Mouse (Mus musculus) c-Kit-negative CD71-positive TER-119-positive erythroid progenitor cells, embryonic 14.5 days (primary cell): Measurements from ENCODE around the gene Tenm4.
A peak's percentile ranks its signal among the peaks of the same experiment; 100 is the strongest.

ENCODE experiments used
- DNase-seq: peaks from one replicate; pipeline ENCODE4 v3.0.0-alpha.2; 2013; ENCODE audit warnings: low read depth, low spot score

Gene Tenm4

GRCm38 (mm10) chr7:96769784-96770183 is 598.7 kb downstream of the Tenm4 start:
- DNase-seq = peak; percentile 43

DNA sequence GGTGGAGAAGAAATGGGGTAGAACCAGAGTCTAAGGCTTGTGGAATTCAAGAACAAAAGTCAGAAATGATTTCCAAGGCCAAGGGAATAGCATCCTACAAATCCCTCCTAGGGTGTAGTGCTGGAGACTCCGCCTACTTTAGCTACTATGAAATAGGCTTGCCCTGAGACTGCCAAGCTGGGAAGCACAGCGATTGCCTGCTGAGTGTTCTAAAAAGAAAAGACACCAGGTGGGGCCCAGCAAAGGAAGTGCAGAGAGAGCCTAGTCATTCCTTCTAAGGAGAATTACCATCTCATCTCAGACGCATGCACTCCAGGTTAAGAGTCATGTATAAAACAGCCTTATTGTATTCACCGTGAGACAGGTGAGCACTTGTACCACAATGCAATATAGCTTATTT is 601.9 kb downstream of the Tenm4 start:
- no peak for DNase-seq

DNA sequence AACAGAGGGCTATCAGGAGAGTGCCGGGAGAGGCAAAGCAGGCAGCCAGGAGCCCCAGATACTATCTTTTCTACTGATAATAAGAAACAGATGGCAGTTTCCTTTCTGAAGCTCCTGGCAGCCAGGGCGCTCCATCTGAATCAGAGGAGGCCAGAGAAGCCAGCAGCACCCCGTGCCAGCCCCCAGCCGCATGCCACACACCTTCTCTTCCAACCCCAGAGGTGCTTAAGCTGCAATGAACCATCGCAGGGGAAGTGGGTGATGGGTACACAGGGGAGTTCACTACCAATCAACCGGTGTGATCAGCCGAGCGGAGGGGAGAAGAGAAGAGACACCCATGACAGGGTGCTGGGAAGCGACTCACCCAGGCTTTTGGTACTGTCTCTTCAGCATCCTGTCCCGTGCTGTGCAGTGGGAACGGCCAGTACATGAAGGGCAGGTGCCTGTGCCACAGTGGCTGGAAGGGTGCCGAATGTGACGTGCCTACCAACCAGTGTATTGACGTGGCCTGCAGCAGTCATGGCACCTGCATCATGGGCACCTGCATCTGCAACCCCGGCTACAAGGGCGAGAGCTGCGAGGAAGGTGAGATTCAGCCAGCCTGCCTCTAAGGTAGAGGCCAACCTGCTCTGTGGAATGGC is 602.7 kb downstream of the Tenm4 start:
- no peak for DNase-seq

DNA sequence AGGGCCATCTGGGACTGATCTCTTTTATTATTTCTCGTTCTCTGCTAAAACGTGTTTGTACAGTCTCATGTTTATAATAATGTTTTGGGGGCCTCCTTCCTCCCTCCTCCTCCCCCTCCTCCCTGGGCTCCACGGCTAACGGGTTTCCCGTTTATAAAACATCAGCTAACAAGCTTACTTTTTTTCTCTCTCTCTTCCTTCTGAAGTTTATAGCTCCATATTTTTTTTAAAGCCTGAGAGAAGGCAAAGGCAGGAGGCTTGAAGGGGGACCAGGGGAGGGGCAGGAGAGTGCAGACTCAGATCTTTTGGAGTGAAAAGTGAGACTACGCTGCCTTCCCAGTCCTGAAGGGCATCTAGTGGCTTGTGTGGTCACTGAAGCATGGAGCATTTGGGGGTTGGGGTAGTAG is 604.0 kb downstream of the Tenm4 start:
- DNase-seq = no peak

GRCm38 (mm10) chr7:96777938-96778600 is 607.0 kb downstream of the Tenm4 start:
- DNase-seq = peak; percentile 65

GRCm38 (mm10) chr7:96778601-96778969 is 607.5 kb downstream of the Tenm4 start:
- DNase-seq = peak; percentile 71

GRCm38 (mm10) chr7:96780556-96780955 is 609.5 kb downstream of the Tenm4 start:
- DNase-seq = peak; percentile 34

- DNase-seq = peak; percentile 78
Observed at GRCm38 (mm10) chr7:96781068-96781467, 610.0 kb downstream of the Tenm4 start.

DNA sequence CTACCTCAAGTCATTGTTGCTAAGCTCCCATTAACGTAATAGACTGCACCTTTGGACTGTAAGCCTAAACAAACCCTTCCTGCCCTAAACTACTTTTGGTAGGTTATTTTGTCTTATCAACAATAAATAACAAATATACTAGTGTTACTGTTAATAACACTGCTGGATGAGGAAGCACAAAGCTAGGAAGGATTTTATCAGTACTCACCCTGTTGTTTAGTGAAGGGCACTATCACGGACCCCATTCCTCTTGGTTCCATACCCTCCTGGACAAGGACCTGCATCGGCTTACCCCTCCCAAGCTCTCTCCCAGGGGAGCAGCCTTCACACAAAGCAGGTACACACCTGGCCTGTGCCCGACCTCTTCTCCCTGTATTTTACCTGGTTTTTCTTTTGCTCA is 611.6 kb downstream of the Tenm4 start:
- DNase-seq = no peak

GRCm38 (mm10) chr7:96785808-96786207 is 614.8 kb downstream of the Tenm4 start:
- DNase-seq = no peak

DNA sequence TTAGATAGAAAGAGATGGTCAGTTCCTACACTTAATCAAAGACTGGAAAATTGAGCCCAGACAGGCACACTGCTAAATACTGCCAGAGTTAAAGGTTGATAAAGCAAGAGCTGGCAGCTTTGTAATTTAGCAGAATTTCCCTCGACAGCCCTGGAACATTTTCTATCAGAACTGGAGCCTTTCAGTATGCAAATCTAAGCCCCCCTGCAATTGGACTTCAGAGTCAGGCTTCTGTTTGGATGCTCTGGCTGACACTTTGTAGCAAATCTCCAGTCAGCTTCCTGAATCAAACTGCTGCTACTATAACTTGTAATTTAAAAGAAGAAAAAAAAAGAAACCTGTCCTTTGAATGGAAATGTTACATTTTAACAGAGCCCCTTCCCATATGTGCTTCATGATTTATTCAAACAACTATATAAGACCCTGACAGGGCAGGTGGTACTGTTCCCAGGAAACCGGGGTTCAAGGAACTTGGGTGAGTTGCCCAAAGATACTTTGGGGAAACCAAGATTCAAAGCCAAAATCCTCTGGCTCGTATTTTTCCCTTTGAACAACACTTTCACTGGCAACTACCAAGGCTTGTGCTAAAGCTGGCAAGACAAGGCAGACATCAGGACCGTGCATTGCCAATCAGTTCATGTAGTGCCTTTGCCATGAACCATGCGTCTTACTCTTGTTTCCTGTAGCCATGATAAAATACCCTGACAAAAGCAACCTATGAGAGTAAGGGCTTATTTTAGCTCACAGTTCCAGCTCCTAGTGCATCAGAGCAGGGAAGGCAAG is 615.4 kb downstream of the Tenm4 start:
- no peak for DNase-seq

DNA sequence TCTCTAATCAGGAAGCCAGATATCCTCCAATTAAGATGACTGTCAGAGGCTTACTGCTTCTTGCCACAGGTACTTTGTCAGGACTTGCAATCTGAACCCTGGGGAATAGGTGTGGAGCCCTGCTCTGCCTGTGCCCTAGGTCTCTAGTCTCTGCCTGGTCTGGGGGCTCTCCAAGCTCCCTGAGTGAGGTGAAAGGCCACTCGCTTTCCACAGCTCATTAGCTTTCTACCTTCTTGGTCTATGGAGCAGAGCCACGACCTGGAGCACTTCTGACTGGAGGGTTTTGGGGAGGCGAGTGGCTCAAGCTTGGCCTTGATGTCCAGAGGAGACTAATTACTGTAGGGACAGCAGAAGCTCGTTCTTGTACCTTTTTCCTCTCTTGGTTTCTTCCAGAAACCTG is 617.1 kb downstream of the Tenm4 start:
- DNase-seq = no peak

DNA sequence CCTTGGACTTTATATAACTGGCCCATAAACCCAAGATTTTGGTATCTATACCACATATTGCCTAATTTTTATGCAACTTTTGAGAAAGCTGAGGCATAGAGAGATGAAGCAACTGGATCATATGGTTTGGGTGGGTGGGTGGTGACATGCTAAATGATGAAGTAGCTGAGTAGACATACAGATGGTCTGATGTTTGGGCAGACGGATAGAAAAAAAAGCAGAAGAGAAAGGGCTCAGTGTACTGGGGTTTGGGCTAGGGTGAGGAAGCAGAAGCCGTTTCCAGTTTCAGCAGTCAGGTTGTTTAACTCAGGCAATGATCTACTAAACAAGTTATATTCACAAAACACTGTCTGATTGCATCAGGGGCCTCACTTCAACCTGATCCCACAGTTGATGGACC is 619.3 kb downstream of the Tenm4 start:
- no peak for DNase-seq

- no peak for DNase-seq
Observed at GRCm38 (mm10) chr7:96792456-96793229, 621.6 kb downstream of the Tenm4 start.

DNA sequence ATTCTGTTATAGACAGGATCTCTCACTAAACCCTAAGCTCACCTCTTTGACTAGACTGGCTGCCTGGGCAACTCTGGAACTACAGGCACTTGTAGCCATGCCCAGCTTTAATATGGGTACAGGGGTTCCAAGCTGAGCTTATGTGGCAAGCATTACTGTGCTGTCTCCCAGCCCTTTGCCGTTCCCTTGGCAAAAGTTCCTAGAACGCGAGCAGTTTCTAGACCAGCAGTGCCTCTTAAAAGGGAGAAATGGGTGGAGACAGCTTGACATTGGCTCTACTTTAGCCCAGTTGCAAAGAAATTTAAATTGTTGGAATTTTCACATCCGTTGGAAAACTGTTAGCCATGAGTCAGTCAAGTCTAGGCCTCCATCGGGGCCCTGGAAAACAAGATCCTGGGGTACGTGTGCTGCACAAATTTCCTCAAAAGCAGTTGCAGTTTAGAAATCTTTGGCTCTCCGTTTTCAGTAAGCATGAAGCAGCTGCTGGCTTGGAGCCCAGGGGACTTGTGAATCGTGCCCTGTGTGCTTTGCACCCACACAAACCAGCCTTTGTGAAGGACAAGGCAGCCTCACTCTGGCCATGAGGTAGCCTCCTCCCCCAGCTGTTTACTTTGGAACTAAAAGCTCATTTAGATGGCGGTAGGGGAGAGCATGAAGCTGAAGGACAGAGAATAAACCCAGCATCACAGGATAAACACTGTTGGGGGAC is 625.1 kb downstream of the Tenm4 start:
- no peak for DNase-seq

DNA sequence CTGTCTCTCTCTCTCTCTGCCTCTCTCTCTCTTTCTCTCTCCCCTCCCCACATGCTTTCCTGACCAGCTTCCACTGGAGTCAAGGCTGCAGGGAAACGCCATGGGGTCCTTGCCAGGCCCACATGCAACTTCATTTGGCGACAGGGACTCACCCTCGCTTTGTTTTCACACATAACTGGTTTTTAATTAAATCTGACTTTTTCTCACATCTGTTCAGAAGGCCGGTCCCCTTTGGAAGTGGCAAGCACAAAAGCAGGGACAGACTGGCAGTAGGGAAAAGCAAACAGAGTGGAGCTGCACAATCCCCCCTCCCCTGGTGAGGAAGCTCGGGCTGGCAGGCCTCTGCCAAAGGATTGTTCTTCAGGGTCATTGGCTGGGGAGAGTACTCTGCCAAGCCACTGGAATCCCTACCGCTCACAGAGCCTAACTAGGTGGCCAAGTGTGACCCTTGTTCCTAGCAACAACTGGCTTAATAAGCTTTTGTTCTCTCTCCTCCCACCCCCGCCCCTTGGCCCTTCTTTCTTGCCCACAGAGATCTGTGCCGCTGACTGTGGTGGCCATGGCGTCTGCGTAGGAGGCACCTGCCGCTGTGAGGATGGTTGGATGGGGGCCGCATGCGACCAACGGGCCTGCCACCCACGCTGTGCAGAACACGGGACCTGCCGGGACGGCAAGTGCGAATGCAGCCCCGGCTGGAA is 625.9 kb downstream of the Tenm4 start:
- no peak for DNase-seq

- DNase-seq = no peak
Observed at GRCm38 (mm10) chr7:96797716-96798332, 626.8 kb downstream of the Tenm4 start.

DNA sequence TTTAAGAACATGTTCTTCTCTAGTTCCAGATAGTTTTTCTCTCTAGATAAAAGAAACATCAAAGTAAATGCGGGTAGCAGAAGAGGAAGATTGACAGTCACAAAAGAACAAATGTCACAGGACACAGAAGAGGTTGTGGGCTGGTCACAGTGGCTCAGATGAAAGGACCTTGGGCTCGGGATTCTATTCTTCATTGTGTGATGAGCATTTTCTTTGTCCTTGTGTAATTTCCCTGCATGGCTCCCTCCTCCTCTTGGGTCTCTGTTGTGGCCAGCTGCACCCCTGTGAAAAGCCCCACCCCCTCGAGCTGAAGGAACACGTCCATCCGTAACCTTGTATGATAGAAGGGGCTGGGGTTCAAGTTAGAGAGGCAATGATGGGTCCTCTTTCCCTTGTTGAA is 628.8 kb downstream of the Tenm4 start:
- no peak for DNase-seq

GRCm38 (mm10) chr7:96801368-96801767 is 630.3 kb downstream of the Tenm4 start:
- no peak for DNase-seq

DNA sequence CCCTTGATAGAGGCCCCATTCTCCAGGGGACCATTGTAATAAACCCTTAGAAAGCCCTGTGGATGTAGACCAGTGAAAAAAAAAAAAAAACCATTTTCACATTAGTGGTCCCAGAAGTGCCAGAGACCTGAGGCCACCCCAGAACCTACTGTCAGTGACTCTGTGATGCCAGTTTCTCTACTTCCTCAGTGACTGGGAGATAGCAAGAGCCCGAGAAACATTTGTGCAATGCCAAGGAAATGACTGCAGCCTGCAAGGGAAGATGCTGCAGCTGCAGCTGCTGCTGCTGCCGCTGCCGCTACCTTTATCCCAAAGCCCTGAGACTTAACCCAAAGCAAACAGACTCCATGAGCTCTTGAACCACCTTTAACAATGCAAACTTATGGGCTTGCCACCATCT is 631.2 kb downstream of the Tenm4 start:
- DNase-seq = no peak
